Mouse (Mus musculus) yolk sac, embryonic 10.5 days (tissue): ENCODE measurements around the gene Vmac.
A peak's percentile ranks its signal among the peaks of the same experiment; 100 is the strongest.

Experiments
- DNase-seq: peaks from one replicate; pipeline ENCODE4 v3.0.0-alpha.2; 2017; ENCODE audit warnings: low spot score

Vmac gene

GRCm38 (mm10) chr17:56740118-56740787 is 22.4 kb upstream of the Vmac start:
- no peak for DNase-seq

- no peak for DNase-seq
These were observed 20.4 kb upstream of the Vmac start for GRCm38 (mm10) chr17:56738221-56738620.

GRCm38 (mm10) chr17:56736534-56736933 is 18.7 kb upstream of the Vmac start:
- no peak for DNase-seq

- no peak for DNase-seq
These were observed 11.8 kb upstream of the Vmac start for GRCm38 (mm10) chr17:56729656-56730055.

- no peak for DNase-seq
These were observed 11.3 kb upstream of the Vmac start for GRCm38 (mm10) chr17:56729151-56729550.

- DNase-seq: no peak
These were observed 10.3 kb upstream of the Vmac start for GRCm38 (mm10) chr17:56728117-56728516.

GRCm38 (mm10) chr17:56727659-56728058 is 9.8 kb upstream of the Vmac start:
- DNase-seq: peak; percentile 54

- DNase-seq: no peak
These were observed 9.3 kb upstream of the Vmac start for GRCm38 (mm10) chr17:56727029-56727649.

- DNase-seq: no peak
These were observed 5.8 kb upstream of the Vmac start for GRCm38 (mm10) chr17:56723419-56724161.

GRCm38 (mm10) chr17:56722441-56722840 is 4.6 kb upstream of the Vmac start:
- no peak for DNase-seq

- DNase-seq: peak; percentile 99
These were observed 1.0 kb downstream of the Vmac start for GRCm38 (mm10) chr17:56716655-56717362.

- no peak for DNase-seq
These were observed 1.7 kb downstream of the Vmac start for GRCm38 (mm10) chr17:56715914-56716654.

- DNase-seq: no peak
These were observed 2.5 kb downstream of the Vmac start for GRCm38 (mm10) chr17:56715360-56715759.

- no peak for DNase-seq
These were observed 8.1 kb downstream of the Vmac start for GRCm38 (mm10) chr17:56709708-56710107.

- no peak for DNase-seq
These were observed 9.1 kb downstream of the Vmac start for GRCm38 (mm10) chr17:56708692-56709091.

- DNase-seq: no peak
These were observed 11.3 kb downstream of the Vmac start for GRCm38 (mm10) chr17:56706515-56706914.

- no peak for DNase-seq
These were observed 14.8 kb downstream of the Vmac start for GRCm38 (mm10) chr17:56703038-56703437.

GRCm38 (mm10) chr17:56700451-56700850 is 17.4 kb downstream of the Vmac start:
- DNase-seq: no peak

- DNase-seq: no peak
These were observed 23.9 kb downstream of the Vmac start for GRCm38 (mm10) chr17:56693851-56694310.

GRCm38 (mm10) chr17:56693395-56693794 is 24.4 kb downstream of the Vmac start:
- DNase-seq: no peak

GRCm38 (mm10) chr17:56688689-56689088 is 29.1 kb downstream of the Vmac start:
- no peak for DNase-seq

GRCm38 (mm10) chr17:56688045-56688444 is 29.8 kb downstream of the Vmac start:
- peak; percentile 40 for DNase-seq
